Mouse (Mus musculus) bone marrow, adult 2 months (tissue): ENCODE data around the gene Prph.

Source experiments
- CTCF ChIP-seq: fragments of 200-500 bp; IDR thresholded peaks from 2 replicates; pipeline ENCODE4 v1.5.1; 2011; ENCODE audit warnings: low read length, control low read depth; ENCODE audit not compliant: control insufficient read depth, insufficient read depth
- POLR2A ChIP-seq: fragments of 200-500 bp; IDR thresholded peaks from 2 replicates; pipeline ENCODE4 v1.6.1; 2011; ENCODE audit warnings: low read depth, mild to moderate bottlenecking, control low read depth, low read length, borderline replicate concordance; ENCODE audit not compliant: control insufficient read depth

- no peak for TF ChIP-seq POLR2A
- TF ChIP-seq CTCF: peak; percentile 66
These were observed 28.3 kb downstream of the Prph start for GRCm38 (mm10) chr15:99083258-99083657.
